Mouse (Mus musculus): ENCODE data around the gene Casc3.

Casc3 gene

DNA sequence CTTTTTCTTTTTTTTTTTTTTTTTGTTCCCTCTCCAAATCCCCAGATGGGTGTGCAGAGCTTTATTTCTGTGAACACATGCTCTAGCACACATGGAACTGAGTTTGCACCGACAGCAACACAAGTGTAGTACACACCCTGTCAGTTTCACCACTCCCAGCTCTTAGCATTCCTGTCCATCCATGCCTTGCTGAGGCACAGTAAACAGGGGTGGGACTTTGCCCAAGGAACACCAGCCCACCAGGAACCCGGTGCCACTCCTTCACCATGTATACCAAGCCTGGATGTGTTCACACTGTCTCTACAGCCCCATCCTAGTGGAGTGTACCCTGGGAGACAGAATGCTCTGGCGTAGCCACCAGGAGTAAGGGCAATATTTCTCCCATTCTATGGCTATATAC lies 31.0 kb downstream of the Casc3 start:
- DNase-seq (ENCODE audit: low spot score in 2 of 2): peak in 1 of 2 experiments; percentile 21

DNA sequence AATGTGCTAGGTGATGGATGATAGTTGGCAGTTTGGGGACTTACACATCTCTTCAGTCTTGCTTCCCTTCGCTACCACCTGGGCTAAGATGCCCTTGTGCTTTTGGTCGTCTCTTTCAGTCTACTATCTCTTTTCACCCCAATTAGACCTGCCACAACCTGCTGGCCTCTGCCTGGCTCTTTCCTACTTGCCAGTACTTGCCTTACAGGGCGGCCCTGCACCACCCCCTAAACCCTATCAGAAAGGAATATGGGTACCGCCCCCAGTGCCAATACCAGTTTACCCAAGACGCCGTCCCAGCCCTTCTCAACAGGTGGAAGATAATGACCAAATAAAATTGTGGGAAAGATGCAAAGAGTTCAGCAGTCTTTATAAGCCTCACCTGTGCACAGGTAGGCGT lies 31.4 kb downstream of the Casc3 start:
- DNase-seq (ENCODE audit: low spot score in 2 of 2): no peak

DNA sequence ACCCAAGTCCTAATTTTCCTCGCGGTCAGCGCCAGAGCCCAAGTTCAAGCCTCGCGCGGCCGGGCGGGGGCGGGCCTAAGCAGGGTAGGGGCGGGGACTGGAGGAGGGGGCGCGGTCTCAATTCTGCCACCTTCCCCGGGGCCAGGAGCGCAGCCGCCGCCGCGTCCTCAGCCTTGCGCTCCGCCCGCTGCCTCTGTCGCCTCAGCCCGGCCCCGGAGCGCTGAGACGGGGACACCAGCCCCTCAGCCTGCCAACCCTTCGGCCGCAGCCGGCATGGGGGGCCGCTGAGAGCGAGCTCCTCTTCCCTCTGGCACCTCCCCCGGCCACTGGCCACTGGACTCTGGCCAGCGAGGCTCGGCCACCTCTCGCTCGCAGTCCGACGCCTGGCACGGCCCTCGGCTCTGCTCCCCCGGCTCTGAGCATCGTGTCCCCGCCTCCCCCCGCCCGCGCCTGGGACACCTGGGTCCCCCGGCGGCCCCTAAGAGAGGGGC lies 32.0 kb downstream of the Casc3 start, which contains the start of gene Rapgefl1:
Gene Rapgefl1, plus strand, starts transcription at position 135 of the 491 bp plus-strand sequence.
- DNase-seq (ENCODE audit: low spot score in 2 of 2): peak; percentile 76 to 83

DNA sequence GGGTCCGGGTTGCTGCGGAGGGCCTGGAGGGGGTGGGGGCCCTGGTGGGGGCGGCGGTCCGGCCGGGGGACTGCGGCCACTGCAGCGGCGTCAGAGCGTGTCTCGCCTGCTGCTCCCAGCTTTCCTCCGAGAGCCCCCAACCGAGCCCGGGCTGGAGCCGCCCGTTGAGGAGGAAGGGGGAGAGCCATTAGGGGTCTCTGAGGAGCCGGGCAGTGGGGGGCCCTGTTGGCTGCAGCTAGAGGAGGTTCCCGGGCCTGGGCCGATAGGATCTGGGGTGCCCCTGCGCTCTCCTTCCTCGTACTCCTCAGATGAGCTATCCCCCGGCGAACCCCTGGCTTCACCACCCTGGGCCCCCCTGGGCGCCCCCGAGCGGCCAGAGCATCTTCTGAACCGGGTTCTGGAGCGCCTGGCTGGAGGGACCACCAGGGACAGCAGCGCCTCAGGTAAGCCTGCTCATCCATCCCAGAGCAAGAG lies 32.6 kb downstream of the Casc3 start:
- peak in 1 of 2 experiments; percentile 33 for DNase-seq (ENCODE audit: low spot score in 2 of 2)

DNA sequence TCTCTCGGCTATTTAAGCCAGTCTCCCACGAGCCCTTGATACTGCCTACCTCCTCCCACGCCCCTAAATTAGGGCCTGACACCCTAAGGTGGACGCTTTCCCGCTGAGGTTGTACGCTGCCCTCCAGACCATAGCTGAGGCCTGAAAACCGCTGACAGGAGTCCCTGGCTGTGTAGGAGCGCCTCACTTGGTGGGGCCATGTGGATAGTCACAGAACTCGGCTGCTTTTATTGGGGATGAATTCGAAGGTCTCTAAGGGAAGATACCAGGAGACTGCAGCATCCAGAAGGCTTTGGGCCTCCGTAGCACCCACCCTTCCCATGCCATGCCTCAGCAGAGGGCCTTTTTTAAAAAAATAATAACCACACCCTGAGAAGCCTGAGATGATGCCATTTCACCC lies 33.2 kb downstream of the Casc3 start:
- peak in 1 of 2 experiments; percentile 46 for DNase-seq (ENCODE audit: low spot score in 2 of 2)

DNA sequence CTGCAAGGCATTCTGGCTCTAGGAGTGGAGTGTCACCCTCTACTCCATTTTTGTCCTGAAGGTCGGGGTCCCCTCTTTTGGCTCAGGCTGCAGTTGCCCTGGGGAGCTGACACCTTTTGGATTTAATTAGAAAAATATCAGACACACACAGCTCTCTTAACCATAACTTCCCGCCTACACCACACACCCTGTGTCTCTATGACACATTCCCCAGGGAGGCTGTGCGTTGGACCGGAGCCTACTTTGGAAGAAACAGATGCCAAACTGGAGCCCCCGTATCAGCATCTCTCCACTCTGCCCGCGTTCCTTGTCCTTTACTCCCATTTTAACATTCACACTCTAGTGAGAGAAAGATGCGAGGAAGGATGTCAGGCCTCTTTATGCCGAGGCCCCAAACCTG lies 33.8 kb downstream of the Casc3 start:
- DNase-seq (ENCODE audit: low spot score in 2 of 2): peak; percentile 74 to 80

DNA sequence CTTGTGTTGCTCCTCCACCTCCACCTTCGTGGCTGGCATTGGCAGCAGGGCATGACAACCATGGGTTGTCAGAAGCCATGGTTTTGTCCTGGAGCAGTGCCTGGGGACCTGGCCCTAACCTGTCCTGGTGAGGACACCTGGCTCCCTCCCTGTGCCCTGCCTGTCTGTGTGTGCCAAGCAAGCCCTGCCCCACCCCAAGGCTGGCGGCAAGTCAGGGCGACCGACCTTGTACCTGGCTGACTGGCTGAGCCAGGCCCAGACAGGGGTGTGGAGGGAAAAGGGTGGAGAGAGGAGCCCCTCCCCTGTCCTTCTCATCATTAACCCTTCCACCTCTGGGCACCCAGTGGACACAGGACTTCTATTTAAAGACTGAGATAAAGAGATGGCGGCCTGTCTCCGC lies 34.7 kb downstream of the Casc3 start:
- DNase-seq (ENCODE audit: low spot score in 2 of 2): no peak

DNA sequence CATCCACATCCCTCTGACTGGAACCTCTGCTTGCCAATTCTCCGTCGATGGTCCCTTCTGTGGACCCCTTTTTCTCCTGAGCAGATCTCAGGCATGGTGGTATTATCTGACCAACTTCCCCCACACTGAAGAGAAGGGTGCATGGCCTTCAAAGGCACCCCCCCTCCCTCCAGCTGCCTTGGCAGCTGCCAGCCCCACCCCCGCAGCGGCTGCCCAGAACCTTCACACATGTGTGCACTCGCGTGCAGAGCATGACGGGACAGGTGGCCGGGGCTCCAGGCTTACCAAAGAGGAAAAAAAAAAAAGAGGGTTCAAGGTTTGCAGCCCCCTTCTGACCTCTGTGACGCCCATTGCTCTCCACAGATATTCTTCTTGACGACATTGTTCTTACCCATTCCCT lies 35.2 kb downstream of the Casc3 start:
- DNase-seq (ENCODE audit: low spot score in 2 of 2): no peak

DNA sequence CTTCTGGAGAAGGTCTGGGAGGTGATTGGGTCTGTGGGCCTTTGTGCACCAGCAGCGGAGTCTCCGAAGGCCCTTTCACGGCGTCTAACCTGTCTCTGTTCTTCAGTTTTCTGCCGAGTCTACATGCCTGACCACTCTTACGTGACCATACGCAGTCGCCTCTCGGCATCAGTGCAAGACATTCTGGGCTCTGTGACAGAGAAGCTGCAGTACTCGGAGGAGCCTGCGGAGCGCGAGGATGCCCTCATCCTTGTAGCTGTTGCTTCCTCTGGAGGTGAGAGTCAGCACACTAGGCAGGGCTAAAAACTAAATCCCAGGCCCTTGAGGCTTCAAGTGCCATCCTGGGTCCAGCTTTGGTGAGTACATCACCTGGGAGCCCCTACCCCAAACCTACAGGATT lies 41.3 kb downstream of the Casc3 start:
- DNase-seq (ENCODE audit: low spot score in 2 of 2): no peak

DNA sequence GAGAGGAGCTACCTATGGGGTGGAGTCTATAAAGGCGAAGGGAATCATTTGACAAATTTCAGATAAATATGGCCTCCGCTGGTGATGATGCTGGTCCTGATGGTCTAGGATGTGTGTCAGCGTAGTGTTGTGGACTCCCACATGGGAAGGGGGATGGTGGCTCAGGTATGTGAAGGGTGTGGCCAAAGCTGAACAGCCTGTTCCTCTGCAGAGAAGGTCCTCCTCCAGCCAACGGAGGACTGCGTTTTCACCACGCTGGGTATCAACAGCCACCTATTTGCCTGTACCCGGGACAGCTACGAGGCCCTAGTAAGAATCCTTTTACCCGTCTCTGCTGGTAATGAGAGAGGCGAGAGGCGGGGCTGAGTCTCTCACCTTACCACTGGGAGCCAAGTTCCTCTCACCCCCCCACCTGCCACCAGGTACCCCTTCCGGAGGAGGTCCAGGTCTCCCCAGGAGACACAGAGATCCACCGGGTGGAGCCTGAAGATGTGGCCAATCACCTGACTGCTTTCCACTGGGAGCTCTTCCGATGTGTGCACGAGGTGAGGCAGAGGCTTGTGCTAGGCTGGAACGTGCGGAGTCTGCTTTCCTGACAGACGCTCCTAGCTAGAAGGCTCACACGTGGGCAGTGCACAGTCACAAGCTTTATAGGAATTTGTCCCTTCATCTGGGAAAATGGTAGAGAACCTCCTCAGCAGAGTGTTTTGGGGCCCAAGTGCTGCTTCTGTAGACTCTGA lies 42.3 kb downstream of the Casc3 start:
- DNase-seq (ENCODE audit: low spot score in 2 of 2): no peak

DNA sequence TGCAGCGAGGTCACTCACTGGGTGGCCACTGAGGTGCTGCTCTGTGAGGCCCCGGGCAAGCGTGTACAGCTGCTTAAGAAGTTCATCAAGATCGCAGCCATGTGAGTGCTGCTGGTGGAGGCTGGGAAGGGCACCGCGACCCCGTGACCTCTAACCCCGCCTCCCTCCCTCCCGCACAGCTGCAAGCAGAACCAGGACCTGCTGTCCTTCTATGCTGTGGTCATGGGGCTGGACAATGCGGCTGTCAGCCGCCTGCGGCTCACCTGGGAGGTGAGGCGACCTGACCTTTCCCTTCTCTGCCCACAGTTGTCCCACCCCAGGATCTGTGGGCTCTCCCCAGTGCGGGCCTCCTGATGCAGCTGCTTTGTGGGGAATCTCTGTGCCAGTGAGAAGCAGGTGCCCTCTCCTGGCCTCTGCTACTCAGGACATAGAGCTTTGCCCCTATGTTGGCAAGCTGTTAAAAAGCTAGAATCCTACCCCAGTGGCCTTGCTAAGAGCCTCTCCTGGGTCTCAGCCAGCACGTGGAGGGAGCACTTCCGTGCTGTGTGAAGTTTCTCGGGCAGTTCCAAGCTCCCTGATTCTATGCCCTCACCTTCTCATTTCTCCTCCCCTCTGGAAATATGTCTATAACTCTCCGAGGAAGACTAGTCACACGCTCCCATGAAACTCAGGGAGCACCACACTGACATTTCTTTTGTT lies 44.6 kb downstream of the Casc3 start:
- no peak for DNase-seq (ENCODE audit: low spot score in 2 of 2)

DNA sequence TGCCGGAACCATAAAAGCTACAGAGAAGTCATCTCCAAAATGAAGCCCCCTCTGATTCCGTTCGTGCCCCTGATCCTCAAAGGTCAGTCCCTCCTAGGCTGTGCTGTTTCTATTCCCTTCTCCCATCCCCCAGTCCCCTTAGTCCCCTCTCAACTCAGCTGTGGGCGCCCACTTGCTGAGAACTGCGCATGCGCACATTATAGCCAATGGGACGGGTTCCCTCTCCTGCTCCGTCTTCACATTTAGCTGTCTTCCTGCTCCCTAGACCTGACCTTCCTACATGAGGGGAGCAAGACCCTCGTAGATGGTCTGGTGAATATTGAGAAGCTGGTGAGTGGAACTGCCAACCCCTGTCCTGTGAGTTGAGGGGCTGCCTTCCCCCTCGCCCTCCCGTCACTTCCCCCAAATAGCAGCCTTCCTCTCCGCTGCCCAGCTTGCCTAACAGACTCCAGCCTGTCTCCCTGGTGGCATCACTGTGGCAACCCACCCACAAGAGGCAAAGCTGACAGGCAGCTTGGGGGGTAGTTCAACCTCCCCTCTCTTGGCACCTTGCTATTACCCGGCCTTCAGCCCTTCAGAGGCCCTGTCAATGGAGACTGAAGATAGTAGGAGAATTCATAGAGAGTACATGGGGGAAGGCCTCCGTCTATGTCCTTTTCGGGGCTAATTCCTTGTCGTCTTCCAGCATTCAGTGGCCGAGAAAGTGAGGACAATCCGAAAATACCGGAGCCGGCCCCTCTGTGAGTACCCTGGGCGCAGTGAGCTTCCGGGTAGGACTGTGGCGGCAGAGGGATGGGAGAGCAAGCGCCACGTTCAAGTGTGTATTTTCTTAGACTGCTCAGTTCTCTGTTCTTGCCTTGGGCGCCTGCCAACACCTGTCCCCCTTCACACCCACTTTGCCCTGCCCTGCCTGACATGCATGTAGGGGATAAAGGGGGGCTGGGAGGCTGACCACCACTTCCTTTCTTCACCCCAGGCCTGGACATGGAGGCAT lies 45.7 kb downstream of the Casc3 start:
- DNase-seq (ENCODE audit: low spot score in 2 of 2): no peak

DNA sequence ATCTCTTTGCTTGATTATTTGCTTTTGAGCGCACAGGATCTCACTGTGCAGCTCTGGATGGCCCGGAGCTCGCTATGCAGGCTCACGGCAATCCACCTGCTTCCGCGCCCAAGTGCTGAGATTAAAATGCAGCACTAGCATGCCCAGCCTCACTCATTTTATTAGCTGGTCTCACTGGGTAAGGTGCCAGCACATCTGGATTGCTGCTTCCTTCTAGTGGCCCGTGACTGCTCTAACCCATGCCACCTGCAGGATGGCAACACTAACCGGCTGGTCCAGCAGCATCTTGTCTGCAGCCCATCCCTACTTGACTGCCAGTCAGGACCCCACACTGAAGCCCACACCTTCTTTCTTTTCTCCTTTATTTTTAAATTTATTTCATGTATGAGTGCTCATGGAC lies 49.4 kb downstream of the Casc3 start:
- DNase-seq (ENCODE audit: low spot score in 2 of 2): no peak

DNA sequence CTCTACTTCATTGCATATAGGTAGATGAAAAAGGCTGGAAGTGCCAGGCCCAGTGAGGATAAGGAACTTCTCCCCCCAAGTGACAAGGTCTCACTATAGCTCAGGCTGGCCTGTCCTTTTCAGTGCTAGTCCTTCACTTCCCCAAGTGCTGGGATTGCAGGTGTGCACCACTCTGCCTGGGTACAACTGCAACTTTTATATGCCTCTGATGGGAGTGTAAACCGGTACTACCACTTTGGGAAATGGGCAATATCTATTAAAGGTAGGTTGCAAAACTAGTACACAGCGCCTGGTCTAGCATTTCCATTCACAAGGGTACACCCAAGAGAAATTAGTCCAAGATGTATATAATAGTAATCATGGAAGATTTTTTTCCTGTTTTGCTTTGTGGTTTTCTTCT lies 50.0 kb downstream of the Casc3 start:
- no peak for DNase-seq (ENCODE audit: low spot score in 2 of 2)

DNA sequence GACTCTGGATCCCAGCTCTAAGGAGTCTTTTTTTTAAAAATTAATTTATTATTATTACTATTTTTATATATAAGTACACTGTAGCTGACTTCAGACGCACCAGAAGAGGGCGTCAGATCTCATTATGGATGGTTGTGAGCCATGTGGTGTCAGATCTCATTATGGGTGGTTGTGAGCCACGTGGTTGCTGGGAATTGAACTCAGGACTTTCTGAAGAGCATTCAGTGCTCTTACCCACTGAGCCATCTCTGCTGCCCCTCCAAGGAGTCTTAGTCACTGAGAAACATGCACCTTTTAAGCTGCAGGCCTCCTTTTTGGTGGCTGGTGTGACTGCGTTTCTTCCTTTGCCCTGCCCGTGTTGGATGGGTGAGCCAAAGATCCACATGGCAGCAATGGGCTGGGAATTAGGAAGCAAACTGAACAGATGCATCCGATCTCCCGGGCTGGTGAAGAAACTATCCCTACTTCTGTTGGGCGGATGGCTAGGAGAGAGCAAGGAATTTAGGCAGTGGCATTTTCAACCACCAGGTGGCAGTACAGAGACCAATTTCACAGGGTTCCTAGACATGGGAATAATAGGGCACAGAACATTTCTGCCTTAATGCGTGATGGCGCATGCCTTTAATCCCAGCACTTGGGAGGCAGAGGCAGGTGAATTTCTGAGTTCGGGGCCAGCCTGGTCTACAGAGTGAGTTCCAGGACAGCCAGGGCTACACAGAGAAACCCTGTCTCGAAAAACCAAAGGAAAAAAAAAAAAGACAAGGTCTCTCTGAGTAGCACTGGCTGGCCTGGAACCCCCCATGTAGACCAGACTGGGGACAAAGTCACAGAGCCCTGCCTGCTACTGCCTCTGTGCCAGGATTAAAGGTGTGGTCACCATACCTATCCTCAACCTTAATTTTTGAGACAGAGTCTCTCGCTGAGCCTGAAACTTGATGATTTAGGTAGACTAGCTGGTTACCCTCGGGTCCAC lies 54.3 kb downstream of the Casc3 start:
- peak; percentile 93 to 94 for DNase-seq (ENCODE audit: low spot score in 2 of 2)

DNA sequence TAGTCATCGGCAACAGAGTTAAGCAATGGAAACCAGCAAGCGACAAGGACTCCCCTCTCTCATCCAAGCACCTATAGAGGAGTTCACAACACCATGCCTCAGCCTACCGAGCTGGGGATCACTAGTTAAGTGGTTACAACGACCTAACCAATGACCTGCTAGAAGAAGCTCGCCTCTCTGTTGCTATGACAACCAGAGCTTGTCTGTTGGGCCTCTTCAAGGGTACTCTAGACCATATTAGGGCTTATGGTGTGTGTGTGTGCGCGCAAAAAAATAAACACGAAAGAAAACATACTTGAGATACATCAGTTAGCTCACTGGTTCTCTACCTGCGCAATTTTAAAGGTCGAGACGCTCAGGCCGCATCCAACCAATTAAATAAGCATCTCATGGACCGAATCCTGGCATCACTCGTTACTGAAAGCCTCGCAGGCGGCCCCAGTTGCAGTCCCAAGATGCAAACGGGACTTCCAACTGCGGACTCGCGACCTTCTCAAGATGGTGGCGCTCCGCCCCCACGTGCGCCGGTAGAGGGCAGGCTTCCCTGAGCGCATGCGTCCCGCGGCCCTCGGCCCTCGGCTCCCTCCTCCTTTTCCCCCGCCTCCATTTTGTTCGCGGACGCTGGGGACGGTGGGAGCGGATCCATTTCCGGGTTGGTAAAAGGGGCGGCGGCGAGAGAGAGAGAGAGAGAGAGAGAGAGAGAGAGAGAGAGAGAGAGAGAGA lies 58.5 kb downstream of the Casc3 start, which contains the start of gene Wipf2:
Gene Wipf2, plus strand, starts transcription at position 611 of the 723 bp plus-strand sequence.
- DNase-seq (ENCODE audit: low spot score in 2 of 2): peak; percentile 96 to 97

DNA sequence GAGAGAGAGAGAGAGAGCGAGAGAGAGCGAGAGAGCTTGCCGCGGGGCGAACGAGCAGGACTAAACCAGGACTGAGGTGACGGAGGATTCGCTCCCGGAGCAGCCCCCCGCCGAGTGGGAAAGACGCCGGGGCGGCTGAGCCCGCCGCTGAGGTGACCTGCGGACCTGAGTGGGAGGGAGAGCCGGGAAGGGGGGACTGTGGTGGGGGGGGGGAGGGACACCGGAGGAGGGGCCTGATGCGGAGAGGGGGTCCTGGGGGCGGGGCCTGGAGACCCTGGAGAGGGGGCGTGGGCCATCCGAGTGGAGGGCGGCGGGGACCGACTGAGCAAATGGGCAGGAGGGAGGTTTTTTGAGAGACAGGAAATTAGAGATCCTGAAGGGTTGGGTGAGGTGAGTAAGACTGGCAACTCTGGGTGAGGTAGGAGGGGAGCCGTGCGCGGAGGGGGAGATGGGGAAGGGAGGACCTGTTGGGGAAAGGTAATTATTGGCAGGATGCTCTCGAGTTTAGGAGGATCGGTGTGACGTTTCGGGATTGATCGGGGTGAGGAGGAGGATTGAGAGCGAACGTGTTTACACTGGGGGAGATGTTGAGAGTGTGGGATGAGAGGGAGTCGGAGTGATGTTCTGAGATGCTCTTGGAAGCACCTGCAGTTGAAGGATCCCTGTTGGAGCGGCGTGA lies 59.2 kb downstream of the Casc3 start:
- peak; percentile 42 to 62 for DNase-seq (ENCODE audit: low spot score in 2 of 2)

DNA sequence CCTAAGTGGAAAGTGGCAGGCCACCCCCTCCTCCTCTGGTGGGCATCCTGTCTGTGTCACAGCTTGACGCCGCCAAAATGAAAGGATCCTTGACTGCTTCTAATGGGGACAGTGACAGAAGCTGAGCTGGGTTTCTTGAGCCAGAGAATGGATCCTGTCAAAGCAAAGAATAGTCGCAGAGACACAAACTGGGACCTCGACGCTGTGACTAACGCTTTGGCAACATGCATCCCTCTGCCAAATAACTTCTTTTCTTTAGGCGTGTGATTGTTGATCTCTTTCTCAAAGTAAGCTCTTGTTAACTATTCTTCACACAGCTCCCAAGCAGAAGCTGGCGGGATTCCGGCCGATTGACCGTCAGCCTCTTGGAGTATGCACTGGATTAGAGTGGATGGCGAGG lies 62.6 kb downstream of the Casc3 start:
- DNase-seq (ENCODE audit: low spot score in 2 of 2): no peak

DNA sequence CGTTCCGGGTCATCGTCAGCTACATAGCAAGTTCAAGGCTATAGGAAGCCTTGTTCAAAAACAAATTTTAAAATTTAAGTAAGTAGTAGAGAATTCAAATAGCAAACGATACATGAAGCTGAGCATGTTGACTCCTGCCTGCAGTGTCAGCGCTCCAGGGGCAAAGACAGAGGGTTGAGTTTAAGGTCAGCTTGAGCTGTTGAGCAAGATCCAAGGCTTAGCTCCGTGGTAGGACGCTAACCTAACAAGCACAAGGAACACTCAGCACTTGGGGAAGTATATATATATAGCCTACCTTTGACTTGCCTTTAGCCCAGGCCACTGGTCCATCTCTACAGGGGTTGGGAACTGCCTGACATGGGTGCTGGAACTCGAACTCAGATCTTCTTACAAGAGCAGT lies 65.2 kb downstream of the Casc3 start:
- no peak for DNase-seq (ENCODE audit: low spot score in 2 of 2)
